Mouse (Mus musculus) brain, embryonic 14.5 days (tissue): Measurements from ENCODE around the gene Ccdc71l. TPM values are rescaled to one million over a fixed set of nuclear protein-coding genes. Genes with fewer than 3 reads are reported as not detected.

Source experiments
- DNase-seq: peaks from one replicate; pipeline ENCODE4 v3.0.0-alpha.2; 2011; ENCODE audit warnings: low read depth
- CTCF ChIP-seq: fragments of 200-500 bp; IDR thresholded peaks from 2 replicates; pipeline ENCODE4 v1.5.1; 2012; ENCODE audit warnings: inconsistent platforms, mild to moderate bottlenecking, moderate library complexity, borderline replicate concordance; ENCODE audit not compliant: insufficient read depth, insufficient read length; ENCODE audit errors: extremely low read depth
- POLR2A ChIP-seq: fragments of 200-500 bp; IDR thresholded peaks from 2 replicates; pipeline ENCODE4 v1.6.1; 2012; ENCODE audit warnings: mild to moderate bottlenecking, inconsistent platforms, borderline replicate concordance; ENCODE audit not compliant: poor library complexity, insufficient read depth, insufficient read length, severe bottlenecking; ENCODE audit errors: extremely low read depth
- polyA plus RNA-seq: library from polyadenylated mRNA; depleted of rRNA; stranded (reverse); fragments of >200 nt; gene quantifications from 2 replicates; pipeline ENCODE4 v1.2.3, GENCODE M21; 2012; rRNA removed

Gene Ccdc71l
- polyA plus RNA-seq, 1 experiment = 14.2 TPM

DNA sequence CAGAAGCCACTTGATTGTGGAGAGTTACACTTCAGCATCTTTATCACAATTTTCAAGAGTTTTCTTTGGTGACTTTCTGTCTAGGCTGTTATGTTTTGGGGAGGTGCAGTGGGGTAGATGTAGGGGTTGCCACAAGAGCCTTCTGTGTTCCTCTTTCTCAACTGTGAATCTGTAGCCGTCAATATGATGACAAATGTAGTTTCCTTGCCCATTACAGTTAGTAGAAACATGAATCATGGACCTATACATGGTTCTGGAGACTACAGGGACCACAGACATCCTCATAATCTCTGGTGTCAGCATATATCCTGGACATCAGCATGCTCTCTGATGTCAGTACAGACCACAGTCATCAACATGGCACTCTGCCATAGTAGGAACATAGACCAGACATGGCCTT lies 52.5 kb downstream of the Ccdc71l start:
- TF ChIP-seq POLR2A = no peak
- no peak for TF ChIP-seq CTCF
- DNase-seq = no peak

Other genes with a start within 250 kb of the Ccdc71l start
- gene Pik3cg, start 170.0 kb upstream of the Ccdc71l start, polyA plus RNA-seq = 1.0 and 1.5 TPM in 2 replicates